Mouse (Mus musculus): ENCODE results near the gene Stub1.

Stub1 gene

DNA sequence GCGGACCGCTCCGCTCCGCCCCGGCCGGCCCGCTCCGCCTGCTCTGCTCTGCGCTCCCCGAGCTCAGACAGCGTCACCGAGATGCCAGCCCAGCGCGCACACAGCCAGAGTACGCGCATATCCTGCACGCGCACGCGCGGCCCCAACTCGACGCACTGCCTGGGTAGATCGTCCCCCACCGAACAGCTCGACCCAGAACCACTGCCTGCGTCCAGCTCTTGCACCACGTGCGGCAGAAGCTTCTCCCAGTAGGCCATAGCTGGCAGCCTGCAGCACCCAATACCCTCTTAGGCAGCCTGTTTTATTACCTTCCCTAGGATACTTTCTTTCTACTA is 3.8 kb upstream of the Stub1 start, which contains the start of gene Rhbdl1:
Gene Rhbdl1 (minus strand): TSS at position 220 of the 335 bp plus-strand sequence.
- peak; percentile 71 for DNase-seq (ENCODE audit: low spot score)

DNA sequence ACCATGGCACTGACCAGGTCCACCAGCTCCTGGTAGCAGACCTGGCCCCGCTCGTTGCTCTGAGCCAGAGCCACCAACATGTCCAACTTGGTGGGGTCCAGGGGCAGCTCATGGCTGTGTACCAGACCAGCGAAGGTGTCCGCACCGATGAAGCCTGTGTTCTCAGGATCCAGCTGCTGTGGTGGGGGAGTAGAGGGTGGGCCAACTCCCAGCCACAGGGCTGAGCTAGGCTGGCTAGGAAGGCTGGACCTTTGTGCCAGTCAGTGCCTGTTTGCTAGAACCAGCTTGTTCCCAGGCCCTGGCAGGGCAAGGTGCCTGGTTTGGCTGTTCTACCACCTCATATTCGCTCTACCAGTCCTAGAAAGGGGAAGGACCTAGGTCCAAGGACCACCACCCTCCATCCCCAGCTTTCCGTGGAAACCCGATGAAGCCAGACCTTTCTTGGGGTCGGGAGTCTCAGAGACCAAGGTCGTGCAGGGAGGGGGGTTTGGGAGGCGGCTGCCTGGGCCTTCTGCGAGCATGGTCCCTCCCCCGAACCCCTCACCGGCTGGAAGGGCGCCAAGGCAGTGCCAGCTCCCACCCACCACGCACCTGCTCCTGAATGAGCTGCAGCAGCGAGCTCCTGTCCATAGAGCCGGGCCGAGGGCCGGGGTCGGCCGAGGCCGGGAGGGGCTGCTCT is 3.3 kb upstream of the Stub1 start:
- no peak for DNase-seq (ENCODE audit: low spot score)

DNA sequence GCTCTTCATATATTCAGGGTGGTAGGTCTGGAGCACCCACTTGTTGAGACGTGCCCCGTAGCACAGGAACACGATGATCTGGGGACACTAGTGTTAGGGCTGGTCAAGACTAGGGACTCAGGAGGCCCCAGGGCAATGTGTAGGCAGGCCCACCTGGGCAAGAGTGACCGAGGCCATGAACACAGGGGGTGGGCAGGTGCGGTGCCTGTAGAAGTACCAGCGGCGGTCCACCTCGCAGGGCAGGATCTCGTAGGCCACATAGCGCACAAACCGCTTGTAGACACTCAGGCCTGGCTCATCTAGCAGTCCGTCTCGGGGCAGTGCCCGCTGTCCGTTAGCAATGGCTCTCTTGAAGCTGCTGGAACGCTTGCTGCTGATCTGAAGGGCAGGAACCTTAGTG is 2.6 kb upstream of the Stub1 start:
- no peak for DNase-seq (ENCODE audit: low spot score)

DNA sequence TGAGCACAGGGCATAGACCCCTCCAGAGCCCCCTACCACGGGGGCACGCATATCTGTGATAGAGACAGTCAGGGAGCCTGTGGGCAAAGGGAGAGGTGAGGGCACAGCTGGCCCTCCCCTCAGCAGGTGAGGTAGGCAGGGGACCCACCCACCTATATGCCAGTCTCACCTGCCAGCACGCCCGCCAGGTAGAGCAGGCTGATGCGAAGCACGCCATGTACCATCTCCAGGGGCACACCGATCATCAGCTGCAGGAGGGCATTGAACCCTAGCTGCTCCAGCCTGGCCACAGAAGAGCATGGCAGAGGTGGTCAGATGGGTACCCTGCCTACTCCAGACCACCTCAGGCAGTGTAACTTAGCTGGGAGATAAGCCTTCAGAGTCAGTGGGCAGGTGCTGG is 2.1 kb upstream of the Stub1 start:
- no peak for DNase-seq (ENCODE audit: low spot score)

DNA sequence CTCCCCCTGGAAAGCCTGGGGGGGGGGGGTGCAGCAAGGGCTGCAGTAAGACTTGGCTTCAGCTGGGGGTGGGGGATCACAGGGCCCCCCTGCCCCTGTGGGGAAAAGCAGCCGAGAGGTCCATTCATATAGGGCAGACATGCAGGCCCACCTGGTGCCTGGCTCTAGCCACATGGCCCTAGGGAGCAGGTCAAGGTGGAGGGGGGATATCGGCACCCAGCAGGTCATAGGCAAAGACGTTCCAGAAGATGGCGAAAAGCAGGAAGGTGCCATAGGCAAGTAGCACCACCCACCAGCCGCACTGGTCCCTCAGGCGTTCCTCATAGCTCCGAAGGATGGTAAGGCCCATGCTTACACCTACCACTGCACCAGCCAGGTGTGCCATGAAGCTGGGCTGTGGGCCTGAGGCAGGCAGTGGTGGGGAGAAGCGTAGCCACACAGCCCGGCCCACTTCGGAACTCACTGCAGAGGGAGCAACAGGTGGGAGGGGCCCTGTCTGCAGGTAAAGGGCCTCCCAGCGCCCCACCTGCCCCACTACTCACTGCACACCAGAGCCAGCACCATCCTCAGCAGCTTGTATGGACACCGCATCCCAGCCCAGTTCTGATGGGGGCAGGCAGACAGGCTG is 1.5 kb upstream of the Stub1 start:
- DNase-seq (ENCODE audit: low spot score) = no peak

DNA sequence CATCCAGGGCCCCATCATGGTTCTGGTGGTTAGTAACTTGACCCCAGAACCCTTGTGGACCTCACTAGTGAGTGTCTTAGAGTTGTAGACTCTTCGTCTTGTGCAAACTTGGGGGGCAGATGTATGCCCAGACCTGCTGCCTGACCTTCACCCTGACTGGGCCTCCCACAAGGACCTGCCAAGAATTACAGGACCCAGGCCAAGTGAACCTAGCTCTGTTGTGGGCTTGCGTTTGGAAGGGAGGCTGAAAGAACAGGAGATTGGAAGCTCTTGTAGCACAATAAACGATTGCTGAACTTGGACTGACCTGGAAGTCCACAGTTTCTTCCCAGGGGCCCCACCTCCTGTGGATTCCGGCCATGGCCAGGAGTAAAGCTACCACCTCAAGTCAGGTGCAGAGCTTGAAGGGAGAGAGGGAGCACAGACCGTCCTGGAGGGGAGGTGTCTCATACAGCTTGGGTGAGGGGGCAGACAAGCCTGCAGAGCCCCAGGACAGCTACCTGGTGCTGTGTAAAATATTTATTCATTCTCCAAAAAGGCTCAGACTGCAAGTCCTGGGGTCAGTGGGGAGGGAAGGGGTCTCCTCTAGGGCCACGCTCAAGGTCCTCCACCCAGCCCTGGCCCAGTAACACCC is 874 bp upstream of the Stub1 start:
- DNase-seq (ENCODE audit: low spot score) = no peak

DNA sequence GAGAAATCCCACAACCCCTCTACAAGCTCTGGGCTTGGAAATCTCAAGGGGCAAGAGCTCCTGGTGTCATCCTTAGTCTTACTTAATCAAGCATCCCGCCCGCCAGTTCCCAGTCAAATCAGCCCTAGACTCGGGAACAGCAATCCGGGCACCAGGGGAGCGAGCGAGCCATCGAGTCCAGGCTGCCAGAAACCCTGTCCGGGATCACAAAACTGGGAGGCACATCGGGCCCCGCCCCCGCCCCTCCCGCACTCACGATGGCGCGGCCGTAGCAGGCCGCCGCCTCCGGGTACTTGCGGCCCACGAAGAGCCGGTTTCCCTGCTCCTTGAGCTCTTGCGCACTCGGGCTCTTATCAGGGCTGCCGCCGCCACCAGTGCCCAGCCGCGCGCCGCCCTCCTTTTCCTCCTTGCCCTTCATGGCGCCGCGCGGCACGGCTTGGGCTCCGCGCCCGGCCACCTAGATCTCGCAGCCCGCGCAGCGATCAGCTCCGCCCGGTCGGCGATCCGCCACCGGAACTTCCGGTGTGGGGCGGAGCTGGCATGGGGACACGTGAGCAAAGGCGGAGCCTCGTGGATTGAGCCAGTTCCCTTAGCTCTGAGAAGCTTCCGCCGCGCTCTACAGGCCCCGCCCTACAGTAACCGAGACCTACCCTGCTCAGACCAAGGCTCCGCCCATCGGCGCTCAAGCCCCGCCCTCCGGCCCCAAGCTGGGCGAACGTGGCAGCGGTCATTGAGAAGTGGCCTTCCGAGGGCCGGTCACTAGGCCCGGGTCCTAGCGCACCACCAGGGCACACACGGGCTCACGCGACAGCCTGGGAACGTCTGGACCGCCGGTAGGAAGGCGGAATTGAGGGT is 541 bp downstream of the Stub1 start:
- peak; percentile 99 for DNase-seq (ENCODE audit: low spot score)

DNA sequence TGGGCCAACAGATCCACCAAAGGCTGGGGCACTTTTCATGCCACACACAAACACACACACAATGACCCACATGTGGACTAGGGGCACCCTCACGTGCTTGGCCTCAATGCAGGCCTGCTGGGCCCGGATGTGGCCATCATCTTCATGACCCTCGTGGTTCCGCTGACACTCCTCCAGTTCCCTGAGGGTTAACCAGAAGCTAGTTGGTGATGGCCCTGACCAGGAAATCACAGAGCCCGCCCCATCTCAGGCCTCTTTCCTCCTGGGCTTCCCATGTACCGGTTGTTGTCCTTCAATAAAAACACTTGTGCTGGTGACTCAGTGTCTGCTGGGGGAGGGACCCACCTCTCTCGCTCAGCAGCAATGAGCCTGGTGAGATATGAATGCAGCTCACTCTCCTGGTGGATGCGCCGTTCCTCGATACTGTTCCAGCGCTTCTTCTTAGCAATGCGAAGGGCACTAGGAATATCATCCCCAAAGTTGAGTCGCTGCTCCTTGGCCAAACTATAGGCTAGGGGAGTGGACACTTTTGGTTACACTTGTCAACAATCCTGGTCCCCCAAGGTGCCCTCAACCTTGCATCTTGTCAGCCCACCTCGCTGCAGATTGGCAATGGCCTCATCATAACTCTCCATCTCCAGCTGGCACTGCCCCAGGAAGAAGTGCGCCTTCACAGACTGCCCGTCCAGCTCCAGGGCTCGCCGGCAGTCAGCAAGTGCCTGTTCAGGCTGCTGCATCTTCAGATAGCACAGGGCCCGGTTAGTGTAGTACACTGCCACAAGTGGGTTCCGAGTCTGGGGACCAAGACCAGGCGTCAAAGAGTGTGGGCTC is 1.5 kb downstream of the Stub1 start:
- DNase-seq (ENCODE audit: low spot score) = no peak

DNA sequence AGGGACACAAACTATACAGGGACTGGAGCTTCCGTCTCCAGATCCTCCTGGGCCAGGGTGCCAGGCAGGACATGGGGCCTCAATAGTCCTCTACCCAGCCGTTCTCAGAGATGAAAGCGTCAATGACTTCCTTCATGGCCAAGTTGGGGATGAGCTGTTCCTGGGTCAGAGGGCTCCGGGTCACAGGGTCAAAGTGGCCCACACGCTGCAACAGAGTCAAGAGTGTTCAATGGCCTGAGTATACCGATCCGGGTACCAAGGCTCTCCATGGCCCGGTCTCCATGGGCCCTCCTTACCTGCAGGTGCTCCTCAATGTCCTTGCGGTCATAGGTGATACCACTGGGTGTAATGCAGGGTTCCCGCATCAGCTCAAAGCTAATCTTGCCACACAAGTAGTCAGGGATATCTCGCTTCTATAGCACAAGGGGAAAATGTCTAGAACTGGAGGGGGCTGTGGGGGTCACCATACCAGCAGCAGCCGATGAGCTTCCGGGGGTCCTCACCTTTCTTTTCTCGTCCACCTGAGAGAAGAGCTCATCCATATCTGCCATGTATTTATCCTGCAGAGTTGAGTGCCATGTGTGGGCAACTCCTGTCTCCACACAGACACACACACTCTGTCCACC is 2.3 kb downstream of the Stub1 start:
- no peak for DNase-seq (ENCODE audit: low spot score)

DNA sequence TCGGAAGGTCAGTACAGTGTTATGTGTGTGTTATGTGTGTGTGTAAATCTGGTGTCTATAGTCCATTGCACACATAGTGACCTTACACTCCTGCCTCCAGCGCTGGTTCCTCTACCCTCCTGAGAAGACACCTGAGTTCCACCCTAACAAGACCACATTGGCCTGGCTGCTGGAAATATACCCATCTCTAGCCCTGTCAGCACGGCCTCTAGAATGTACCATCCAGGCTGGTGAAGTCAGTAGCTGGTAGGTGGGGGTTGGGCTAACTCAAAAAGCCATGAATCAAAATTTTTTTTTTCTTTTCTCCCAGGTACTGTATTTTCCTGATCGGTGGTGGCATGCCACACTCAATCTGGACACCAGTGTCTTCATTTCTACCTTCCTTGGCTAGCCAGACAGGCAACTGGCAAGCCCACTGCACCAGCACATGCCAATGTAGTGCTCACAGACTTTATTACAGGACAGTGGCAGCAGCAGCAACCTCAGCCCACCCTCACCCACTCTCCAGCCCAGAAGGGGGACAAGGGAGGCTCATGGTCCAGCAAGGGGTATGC is 2.9 kb downstream of the Stub1 start:
- no peak for DNase-seq (ENCODE audit: low spot score)

DNA sequence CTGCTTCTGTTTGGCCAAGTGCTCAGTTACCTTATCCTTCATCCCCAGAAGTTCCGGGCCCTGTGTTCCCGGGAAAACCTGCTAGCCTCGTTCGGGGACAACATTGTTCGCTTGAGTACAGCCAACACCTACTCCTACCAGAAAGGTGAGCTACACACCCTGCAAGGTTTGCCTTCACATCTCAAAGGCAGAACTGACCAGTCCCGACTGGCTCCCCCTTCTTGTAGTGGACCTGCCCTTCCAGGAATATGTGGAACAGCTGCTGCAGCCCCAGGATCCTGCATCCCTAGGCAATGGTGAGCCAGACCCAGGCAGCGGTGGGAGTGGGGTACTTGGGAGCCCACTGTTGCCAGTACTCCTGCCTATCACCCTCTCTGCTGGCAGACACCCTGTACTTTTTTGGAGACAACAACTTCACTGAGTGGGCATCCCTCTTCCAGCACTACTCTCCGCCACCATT is 3.6 kb downstream of the Stub1 start:
- no peak for DNase-seq (ENCODE audit: low spot score)

DNA sequence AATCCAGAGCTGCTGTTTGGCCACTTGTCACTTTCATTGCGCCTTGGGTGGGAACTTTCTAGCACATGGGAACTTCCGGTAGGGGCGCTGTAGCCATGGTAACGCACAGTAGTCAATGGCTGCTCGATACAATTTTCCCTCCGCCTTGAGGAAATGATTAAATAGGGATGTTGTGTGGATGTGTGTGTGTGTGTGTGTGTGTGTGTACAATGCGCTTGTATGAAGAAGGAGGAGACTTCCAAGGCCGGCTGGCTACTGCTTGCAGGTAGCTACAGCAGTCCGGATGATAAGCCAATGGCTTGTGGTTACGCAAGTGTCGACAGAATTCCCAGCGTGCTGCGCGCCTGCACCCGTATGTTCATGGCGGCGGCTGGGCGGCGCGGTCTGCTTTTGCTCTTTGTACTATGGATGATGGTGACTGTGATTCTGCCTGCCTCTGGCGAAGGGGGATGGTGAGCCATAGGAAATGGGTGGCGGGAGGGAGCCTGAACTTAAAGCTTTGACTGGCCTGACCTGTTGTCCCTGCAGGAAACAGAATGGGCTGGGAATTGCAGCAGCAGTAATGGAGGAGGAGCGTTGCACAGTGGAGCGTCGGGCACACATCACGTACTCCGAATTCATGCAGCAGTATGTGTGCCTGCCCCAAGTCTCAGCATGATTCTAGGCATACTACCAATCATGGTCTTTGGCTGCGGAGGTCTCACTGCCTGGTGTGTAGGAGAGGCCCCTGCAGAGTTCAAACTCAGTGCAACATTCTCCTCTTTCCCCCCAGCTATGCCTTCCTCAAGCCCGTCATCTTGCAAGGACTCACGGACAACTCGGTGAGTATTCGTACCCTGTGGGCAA is 4.3 kb downstream of the Stub1 start, which contains the start of gene Jmjd8:
Gene Jmjd8 (plus strand): TSS at position 156 of the 846 bp plus-strand sequence.
- DNase-seq (ENCODE audit: low spot score) = no peak

DNA sequence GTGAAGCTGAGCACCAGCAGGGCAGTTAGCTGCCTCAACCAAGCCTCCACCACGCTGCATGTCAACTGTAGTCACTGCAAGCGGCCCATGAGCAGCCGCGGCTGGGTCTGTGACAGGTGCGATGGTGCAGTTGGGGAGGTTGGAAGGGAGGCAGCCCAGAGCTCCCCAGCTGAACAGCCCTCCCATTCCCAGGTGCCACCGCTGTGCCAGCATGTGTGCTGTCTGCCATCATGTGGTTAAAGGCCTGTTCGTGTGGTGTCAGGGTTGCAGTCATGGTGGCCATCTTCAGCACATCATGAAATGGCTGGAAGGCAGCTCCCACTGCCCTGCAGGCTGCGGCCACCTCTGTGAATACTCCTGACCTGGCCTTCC is 5.0 kb downstream of the Stub1 start:
- no peak for DNase-seq (ENCODE audit: low spot score)

DNA sequence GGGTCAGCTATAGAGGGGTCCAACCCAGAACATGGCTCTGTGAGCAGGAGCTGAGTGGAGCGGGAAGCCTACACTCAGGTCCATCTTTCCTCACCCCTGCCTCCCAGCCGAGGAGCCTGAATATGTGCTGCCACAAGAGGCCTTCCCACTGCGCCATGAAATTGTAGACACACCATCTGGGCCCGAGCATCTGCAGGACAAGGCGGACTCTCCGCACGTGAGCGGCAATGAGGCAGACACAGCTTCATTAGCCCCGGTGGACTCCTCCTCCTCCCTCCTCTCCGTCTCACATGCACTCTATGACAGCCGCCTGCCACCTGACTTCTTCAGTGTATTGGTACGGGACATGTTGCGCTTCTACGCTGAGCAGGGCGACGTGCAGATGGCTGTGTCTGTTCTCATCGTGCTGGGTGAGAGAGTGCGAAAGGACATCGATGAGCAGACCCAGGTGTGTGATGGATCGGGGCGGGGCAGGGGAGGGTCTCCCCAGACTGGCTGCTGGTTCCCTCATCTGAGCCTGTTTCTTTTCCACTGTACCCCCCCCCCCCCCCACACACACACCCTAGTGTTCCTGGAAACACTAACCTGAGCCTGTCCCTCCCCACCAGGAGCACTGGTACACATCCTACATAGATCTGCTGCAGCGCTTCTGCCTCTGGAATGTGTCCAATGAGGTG is 5.5 kb downstream of the Stub1 start:
- no peak for DNase-seq (ENCODE audit: low spot score)

DNA sequence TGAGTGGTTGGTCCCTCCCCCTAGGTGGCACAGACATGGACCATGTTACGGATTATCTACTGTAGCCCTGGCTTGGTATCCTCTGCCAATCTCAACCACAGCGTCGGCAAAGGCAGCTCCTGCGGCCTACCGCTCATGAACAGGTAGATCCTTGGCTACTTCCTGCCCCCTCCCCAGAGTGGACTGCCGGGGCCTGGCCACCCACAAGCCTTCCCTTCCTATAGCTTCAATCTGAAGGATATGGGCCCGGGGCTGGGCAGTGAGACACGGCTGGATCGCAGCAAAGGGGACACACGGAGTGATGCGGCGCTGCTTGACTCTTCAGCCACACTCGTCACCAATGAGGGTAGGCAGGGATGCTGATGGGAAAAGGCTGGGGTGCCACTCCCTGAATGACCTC is 6.2 kb downstream of the Stub1 start:
- DNase-seq (ENCODE audit: low spot score) = no peak

DNA sequence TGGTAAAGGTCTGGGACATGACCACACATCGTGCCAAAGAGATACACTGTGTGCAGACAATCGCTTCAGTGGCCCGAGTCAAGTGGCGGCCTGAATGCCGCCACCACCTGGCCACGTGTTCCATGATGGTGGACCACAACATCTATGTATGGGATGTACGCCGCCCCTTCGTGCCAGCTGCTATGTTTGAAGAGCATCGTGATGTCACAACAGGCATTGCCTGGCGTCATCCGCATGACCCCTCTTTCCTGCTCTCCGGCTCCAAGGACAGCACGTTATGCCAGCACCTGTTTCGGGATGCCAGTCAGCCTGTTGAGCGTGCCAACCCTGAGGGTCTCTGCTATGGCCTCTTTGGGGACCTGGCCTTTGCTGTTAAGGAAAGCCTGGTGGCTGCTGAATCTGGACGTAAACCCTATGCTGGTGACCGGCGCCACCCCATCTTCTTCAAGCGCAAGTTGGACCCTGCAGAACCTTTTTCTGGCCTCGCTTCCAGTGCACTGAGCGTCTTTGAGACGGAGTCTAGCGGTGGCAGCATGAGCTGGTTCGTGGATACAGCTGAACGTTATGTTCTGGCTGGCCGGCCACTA is 7.1 kb downstream of the Stub1 start:
- no peak for DNase-seq (ENCODE audit: low spot score)

DNA sequence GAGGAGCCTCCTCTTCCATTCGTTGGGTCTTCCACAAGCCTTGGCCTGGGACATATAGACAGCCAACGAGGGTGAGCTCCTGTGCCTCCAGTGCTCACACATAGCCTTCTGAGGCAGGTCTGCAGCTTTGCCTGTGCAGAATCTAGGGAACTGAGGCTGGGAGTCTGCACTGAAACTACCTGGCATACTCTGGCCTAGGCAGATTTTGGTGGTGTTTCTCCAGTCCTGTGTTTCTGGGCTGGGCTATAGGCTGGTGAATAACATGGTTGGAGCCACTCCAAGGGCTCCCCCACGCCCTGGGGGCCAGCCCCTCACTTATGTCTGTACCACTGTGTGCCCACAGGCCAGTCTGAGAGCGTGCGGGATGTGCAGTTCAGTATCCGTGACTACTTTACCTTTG is 7.9 kb downstream of the Stub1 start:
- DNase-seq (ENCODE audit: low spot score) = no peak

DNA sequence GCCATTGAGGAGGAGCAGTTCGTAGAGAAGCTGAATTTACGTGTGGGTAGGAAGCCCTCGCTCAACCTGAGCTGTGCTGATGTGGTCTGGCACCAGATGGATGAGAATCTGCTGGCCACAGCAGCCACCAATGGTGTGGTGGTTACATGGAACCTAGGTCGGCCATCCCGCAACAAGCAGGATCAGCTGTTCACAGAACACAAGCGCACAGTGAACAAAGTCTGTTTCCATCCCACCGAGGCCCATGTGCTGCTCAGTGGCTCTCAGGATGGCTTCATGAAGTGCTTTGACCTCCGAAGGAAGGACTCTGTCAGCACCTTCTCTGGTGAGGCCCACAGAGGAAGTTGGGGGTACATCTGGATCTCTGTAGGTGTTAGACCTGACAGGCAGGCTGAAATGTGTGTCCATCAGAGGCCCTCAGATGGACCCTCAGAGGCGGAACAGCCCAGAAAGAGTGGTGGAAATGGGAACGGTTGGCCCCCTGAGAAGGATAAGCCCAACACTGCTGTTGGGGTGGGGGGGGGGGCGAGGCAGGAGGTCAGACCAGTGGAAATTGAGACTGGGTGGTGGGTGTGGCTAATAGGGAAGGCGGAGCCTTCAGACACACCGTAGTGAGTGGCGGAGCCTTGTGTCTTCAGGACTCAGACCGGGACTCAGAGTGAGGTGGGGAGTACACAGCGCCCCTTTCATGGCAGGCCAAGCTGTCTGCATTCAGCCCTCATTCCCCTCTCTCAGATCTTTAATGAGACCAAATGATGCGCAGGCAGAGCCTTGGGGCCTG is 8.7 kb downstream of the Stub1 start:
- no peak for DNase-seq (ENCODE audit: low spot score)
